Mouse (Mus musculus): ENCODE measurements at regions not wholly inside any gene's neighbourhood (a gene's known extent, or its start where the extent isn't known, plus 50 kb on each side); places are given as distances from the start of the nearest gene placed in this dataset.
A peak's percentile ranks its signal among the peaks of the same experiment; 100 is the strongest.
"Not testable (repeated sequence)": the region's sequence is repeated elsewhere in the genome, so short reads cannot be mapped to it uniquely, and the experiment has no call there.

- H3K4me3 ChIP-seq (ENCODE audit: low read depth, low read length), result no peak overlapping the region
- ATAC-seq (ENCODE audit: low read depth), result no peak
- no peaks in the 10 kb centered on the region for H3K36me3 ChIP-seq (ENCODE audit: control insufficient read depth, insufficient read depth, low read length)
- no peak overlapping the region for H3K9ac ChIP-seq (ENCODE audit: low read depth, low read length)
- no peaks in the 10 kb centered on the region for H3K27me3 ChIP-seq (replicated peaks; ENCODE audit: control insufficient read depth, insufficient read depth, low read length)
- 67% methylated on average over 6 of the region's 6 CpGs for WGBS
- H3K4me2 ChIP-seq (ENCODE audit: low read depth, low read length), result no peak overlapping the region
- H3K9me3 ChIP-seq (ENCODE audit: control insufficient read depth, low read length), result no peaks in the 10 kb centered on the region
- no peaks in the 10 kb centered on the region for H3K4me1 ChIP-seq (ENCODE audit: control insufficient read depth, insufficient read depth, low read length)
- no peak overlapping the region for H3K27ac ChIP-seq (replicated peaks; ENCODE audit: low read depth, low read length)
- DNase-seq (ENCODE audit: low spot score), result no peak
These were observed 499.9 kb upstream of the Mdga2 start for GRCm38 (mm10) chr12:67722033-67722800.

- no peak overlapping the region for H3K4me3 ChIP-seq (ENCODE audit: low read depth, low read length)
- no peaks in the 10 kb centered on the region for H3K36me3 ChIP-seq (ENCODE audit: control insufficient read depth, insufficient read depth, low read length)
- ATAC-seq (ENCODE audit: low read depth) (no peak), DNase-seq (ENCODE audit: low spot score) (peak; percentile 25)
- H3K9ac ChIP-seq (ENCODE audit: low read depth, low read length), result no peak overlapping the region
- H3K4me1 ChIP-seq (ENCODE audit: control insufficient read depth, insufficient read depth, low read length), result no peaks in the 10 kb centered on the region
- no peak overlapping the region for H3K27ac ChIP-seq (replicated peaks; ENCODE audit: low read depth, low read length)
- H3K4me2 ChIP-seq (ENCODE audit: low read depth, low read length), result no peak overlapping the region
- WGBS, result 76% methylated on average over 4 of the region's 4 CpGs
- no peaks in the 10 kb centered on the region for H3K27me3 ChIP-seq (replicated peaks; ENCODE audit: control insufficient read depth, insufficient read depth, low read length)
- no peaks in the 10 kb centered on the region for H3K9me3 ChIP-seq (ENCODE audit: control insufficient read depth, low read length)
These were observed 499.0 kb upstream of the Mdga2 start for GRCm38 (mm10) chr12:67721146-67721928.

- not testable (repeated sequence) for H3K9ac ChIP-seq (ENCODE audit: low read depth, low read length); H3K4me2 ChIP-seq (ENCODE audit: low read depth, low read length); H3K9me3 ChIP-seq (ENCODE audit: control insufficient read depth, low read length); H3K36me3 ChIP-seq (ENCODE audit: control insufficient read depth, insufficient read depth, low read length); H3K27me3 ChIP-seq (replicated peaks; ENCODE audit: control insufficient read depth, insufficient read depth, low read length); H3K27ac ChIP-seq (replicated peaks; ENCODE audit: low read depth, low read length); DNase-seq (ENCODE audit: low spot score); ATAC-seq (ENCODE audit: low read depth); H3K4me3 ChIP-seq (ENCODE audit: low read depth, low read length); H3K4me1 ChIP-seq (ENCODE audit: control insufficient read depth, insufficient read depth, low read length)
- WGBS, result 56% methylated on average over 1 of the region's 1 CpGs
These were observed 490.0 kb upstream of the Mdga2 start for GRCm38 (mm10) chr12:67712396-67712795.
